Mouse (Mus musculus): ENCODE measurements around the gene Snx13. TPM values are rescaled to one million over a fixed set of nuclear protein-coding genes. Genes with fewer than 3 reads are reported as not detected.

Snx13 gene
- polyA plus RNA-seq, 1 experiment = 39.0 TPM

- TF ChIP-seq CTCF (IDR thresholded peaks at IDR 0.05; ENCODE audit: low read depth, low read length) = no peak
- Histone ChIP-seq H3K27ac (ENCODE audit: insufficient read depth, low read depth, low read length) (no peak overlapping the region), H3K4me3 (ENCODE audit: insufficient read depth, low read length) (no peak overlapping the region), H3K4me1 (ENCODE audit: control insufficient read depth, insufficient read depth, low read length) (no peaks in the 10 kb centered on the region)
These were observed 129.6 kb downstream of the Snx13 start for GRCm38 (mm10) chr12:35176628-35177027.

- no peak overlapping the region for H3K4me3 ChIP-seq (ENCODE audit: insufficient read depth, low read length)
- TF ChIP-seq POLR2A (IDR thresholded peaks at IDR 0.05; ENCODE audit: borderline replicate concordance, low read depth, low read length) (no peak), CTCF (IDR thresholded peaks at IDR 0.05; ENCODE audit: low read depth, low read length) (peak; percentile 76)
- no peak overlapping the region for H3K27ac ChIP-seq (ENCODE audit: insufficient read depth, low read depth, low read length)
- H3K4me1 ChIP-seq (ENCODE audit: control insufficient read depth, insufficient read depth, low read length) = no peaks in the 10 kb centered on the region
These were observed 135.7 kb downstream of the Snx13 start for GRCm38 (mm10) chr12:35182675-35183074.

- Histone ChIP-seq H3K27ac (ENCODE audit: insufficient read depth, low read depth, low read length) (no peak overlapping the region), H3K4me3 (ENCODE audit: insufficient read depth, low read length) (no peak overlapping the region), H3K4me1 (ENCODE audit: control insufficient read depth, insufficient read depth, low read length) (no peaks in the 10 kb centered on the region)
- TF ChIP-seq POLR2A (IDR thresholded peaks at IDR 0.05; ENCODE audit: borderline replicate concordance, low read depth, low read length) = no peak
- TF ChIP-seq CTCF (IDR thresholded peaks at IDR 0.05; ENCODE audit: low read depth, low read length) = no peak
These were observed 137.3 kb downstream of the Snx13 start for GRCm38 (mm10) chr12:35184261-35184660.

- H3K4me1 ChIP-seq (ENCODE audit: control insufficient read depth, insufficient read depth, low read length) = peaks cover 3% of the 10 kb centered on the region; the same call in 1 of the 2 replicates
- no peak overlapping the region for H3K4me3 ChIP-seq (ENCODE audit: insufficient read depth, low read length)
- no peak overlapping the region for H3K27ac ChIP-seq (ENCODE audit: insufficient read depth, low read depth, low read length)
- no peak for TF ChIP-seq POLR2A (IDR thresholded peaks at IDR 0.05; ENCODE audit: borderline replicate concordance, low read depth, low read length)
- TF ChIP-seq CTCF (IDR thresholded peaks at IDR 0.05; ENCODE audit: low read depth, low read length) = no peak
These were observed 144.9 kb downstream of the Snx13 start for GRCm38 (mm10) chr12:35191698-35192425.

- peaks cover 3% of the 10 kb centered on the region; the same call in 1 of the 2 replicates for H3K4me1 ChIP-seq (ENCODE audit: control insufficient read depth, insufficient read depth, low read length)
- H3K27ac ChIP-seq (ENCODE audit: insufficient read depth, low read depth, low read length) = no peak overlapping the region
- no peak for TF ChIP-seq POLR2A (IDR thresholded peaks at IDR 0.05; ENCODE audit: borderline replicate concordance, low read depth, low read length)
- 0 out of 2 replicates have a peak, but pooled peaks have one; percentile 12 for TF ChIP-seq CTCF (IDR thresholded peaks at IDR 0.05; ENCODE audit: low read depth, low read length)
- H3K4me3 ChIP-seq (ENCODE audit: insufficient read depth, low read length) = no peak overlapping the region
These were observed 145.4 kb downstream of the Snx13 start for GRCm38 (mm10) chr12:35192426-35192769.

Other genes starting within 250 kb of the Snx13 start
- 7.8 and 11.1 TPM in 2 replicates for gene Hdac9, start 130.1 kb upstream of the Snx13 start, polyA plus RNA-seq (2012; ENCODE audit: insufficient read depth, insufficient read length, missing spikeins)
- gene Prps1l1, start 62.4 kb upstream of the Snx13 start, polyA plus RNA-seq (2012; ENCODE audit: insufficient read depth, insufficient read length, missing spikeins) = not detected in 2 replicates